Mouse (Mus musculus) embryonic fibroblast, embryonic 13.5 days (primary cell): ENCODE measurements around the gene Anapc2.

Experiments
- CTCF ChIP-seq: IDR thresholded peaks from 2 replicates; pipeline ENCODE4 v1.5.1; 2011; ENCODE audit warnings: mild to moderate bottlenecking, control low read depth, low read length, moderate library complexity, borderline replicate concordance; ENCODE audit not compliant: insufficient read depth
- POLR2A ChIP-seq: IDR thresholded peaks from 2 replicates; pipeline ENCODE4 v1.6.1; 2011; ENCODE audit warnings: low read depth, mild to moderate bottlenecking, control low read depth, low read length, moderate library complexity

DNA sequence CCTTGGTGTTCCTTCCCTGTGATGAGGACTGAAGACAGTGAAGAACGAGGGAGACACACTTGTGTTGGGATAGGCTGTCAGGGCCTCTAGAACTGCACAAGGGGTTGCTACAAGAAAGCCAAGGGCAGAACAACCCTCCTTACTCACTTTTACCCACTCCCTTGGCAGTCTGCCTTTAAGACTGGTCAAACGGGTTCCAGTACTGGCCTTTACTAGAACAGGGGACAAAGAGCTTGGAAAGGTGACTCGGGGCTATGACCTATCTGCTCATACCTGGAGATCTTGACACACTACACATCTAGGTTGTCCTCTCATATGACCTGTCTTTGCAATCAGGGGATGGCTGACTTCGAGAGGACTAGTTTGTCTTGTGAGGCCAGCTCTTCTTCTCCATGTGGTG is 34.8 kb upstream of the Anapc2 start:
- TF ChIP-seq CTCF (no peak), POLR2A (no peak)
